Mouse (Mus musculus) heart, adult 18-20 months (tissue): ENCODE measurements around the gene March7. TPM values are rescaled to one million over a fixed set of nuclear protein-coding genes. Genes with fewer than 3 reads are reported as not detected.
A peak's percentile ranks its signal among the peaks of the same experiment; 100 is the strongest.

Source experiments
- DNase-seq, 2 experiments: peaks; one replicate each; pipeline ENCODE4 v3.0.0; 2021 to 2022; ENCODE audit warnings: mixed read lengths in 1 of 2
- total RNA-seq, 2 experiments: library from RNA; stranded (reverse); gene quantifications; 2 replicates each; pipeline ENCODE4 v1.2.3; 2021

March7 gene
- total RNA-seq, 2 experiments from 2014 or later = 17.3 to 27.6 TPM

DNA sequence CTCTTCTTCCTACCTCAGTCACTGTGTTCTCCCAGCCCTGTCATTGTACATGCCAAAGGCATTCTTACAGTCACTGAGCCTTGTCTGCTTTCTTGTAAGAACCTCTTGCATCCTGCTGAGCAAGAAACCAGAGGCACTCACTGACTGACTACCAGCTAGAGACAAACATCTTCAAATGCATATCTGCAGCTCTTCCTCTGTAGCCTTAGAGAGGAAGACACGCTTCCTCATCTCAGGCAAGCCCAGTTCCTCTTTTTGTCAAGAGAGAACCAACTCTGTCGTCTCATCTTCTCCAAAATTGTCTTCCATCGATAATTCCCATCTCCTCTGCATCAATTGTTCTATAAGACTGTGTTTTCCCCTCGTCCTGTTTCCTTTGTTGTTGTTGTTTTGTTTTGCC lies 78.9 kb downstream of the March7 start:
- peak in 1 of 2 experiments; percentile 49 for DNase-seq

DNA sequence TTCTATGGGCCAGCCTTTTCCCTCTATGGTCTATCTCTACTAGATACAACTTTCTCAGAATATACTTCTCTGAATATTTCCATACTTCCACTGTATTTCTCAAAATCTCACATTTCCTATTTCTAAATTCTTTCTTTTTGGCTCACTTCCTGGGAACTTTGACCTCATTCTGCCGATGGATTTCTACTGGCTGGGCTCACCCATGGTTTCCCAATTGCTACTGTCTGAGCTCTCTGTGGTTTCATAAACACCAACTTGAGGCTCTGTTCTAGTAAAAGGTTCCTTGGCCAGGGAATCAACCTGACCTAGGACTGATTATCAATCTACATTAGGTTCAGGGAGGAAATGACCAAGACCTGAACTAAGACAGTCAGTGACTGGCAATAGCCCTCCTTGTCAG lies 79.8 kb downstream of the March7 start:
- peak in 1 of 2 experiments; percentile 17 for DNase-seq

DNA sequence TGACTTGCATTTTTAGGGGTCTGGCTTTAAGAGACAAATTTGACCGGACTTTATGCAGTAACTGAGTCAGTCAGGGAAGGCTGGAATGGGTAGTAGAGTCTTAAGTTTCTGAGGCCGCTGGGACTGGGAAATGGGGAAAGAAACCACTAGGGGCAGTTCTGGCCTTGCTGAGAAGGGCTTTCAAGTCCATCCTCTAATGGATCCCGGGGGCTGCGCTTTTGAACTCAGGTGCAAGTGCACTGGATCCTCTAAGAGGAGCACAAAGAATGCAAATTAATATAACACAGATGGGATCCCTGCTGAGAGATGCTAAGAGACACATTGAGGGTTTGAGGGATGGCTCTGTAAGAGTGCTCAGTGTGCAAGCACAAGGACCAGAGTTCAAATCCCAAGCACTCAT lies 81.7 kb downstream of the March7 start:
- no peak for DNase-seq

DNA sequence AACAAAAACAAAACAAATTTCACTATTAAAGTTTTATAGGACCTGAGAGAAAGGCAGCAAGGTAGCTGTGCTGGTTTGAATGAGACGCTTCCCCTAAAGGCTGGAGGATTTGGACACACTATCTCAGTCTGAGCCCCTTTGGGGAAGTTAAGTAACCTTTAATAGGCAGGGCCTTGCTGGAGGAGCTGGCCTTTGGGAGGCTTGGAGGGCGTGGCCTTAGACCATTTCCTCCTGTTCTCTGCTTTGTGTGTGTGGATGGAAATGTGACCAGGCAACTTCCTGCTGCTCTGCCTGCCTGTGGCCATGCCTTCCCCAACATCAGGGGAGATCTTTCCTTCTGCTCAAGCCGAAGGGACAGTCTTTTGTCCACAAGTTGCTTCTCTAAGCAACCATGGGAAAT lies 88.6 kb downstream of the March7 start:
- no peak for DNase-seq

DNA sequence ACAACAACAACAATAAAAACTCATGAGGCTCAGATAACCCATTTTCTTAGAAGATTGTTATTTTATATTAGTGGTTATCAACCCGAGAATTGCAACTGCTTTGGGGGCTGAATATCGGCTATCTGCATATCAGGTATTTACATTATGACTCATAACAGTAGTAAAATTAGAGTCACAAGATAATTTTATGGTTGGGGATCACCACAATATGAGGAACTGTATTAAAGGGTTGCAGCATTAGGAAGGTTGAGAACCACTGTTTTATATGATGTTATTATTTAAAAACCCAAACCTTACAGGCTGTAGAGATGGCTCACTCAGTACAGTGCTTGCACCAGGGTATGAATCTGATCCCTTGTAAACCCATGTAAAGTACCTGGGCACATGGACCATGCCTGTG lies 89.6 kb downstream of the March7 start:
- DNase-seq = no peak

Other genes starting within 250 kb of the March7 start
- gene Baz2b, start within 50 bp of the March7 start, total RNA-seq = 10 to 100 TPM; 29.9 to 41.9 TPM
- 10 to 100 TPM; 10.0 to 12.5 TPM for gene Cd302, start 74.6 kb downstream of the March7 start, total RNA-seq
- gene Ly75, start 173.4 kb downstream of the March7 start, total RNA-seq = 1 to 10 TPM; 1.1 to 1.6 TPM